Mouse (Mus musculus) embryonic facial prominence, embryonic 14.5 days (tissue): ENCODE data around the gene Cox16. TPM values are rescaled to one million over a fixed set of nuclear protein-coding genes. Genes with fewer than 3 reads are reported as not detected.
"Not testable (repeated sequence)": the region's sequence is repeated elsewhere in the genome, so short reads cannot be mapped to it uniquely, and the experiment has no call there.

Experiments
- ATAC-seq: fragments of 200-750 bp; cut with Nextera tagmentation; 2 replicates; pipeline ENCODE4 v1.8.0; 2017; ENCODE audit warnings: low read depth, moderate number of reproducible peaks, moderate TSS enrichment
- DNase-seq: peaks from one replicate; pipeline ENCODE4 v3.0.0-alpha.2; 2015; ENCODE audit warnings: low spot score
- H3K27ac ChIP-seq: fragments of 300-500 bp; sonication (generic); replicated peaks from 2 replicates; pipeline ENCODE4 v1.5.1; 2014; ENCODE audit warnings: low read depth, mild to moderate bottlenecking, low read length, moderate library complexity
- H3K27me3 ChIP-seq: fragments of 300-500 bp; sonication (generic); replicated peaks from 2 replicates; pipeline ENCODE4 v1.6.1; 2014; ENCODE audit warnings: low read length; ENCODE audit not compliant: control insufficient read depth, insufficient read depth
- H3K36me3 ChIP-seq: fragments of 300-500 bp; sonication (generic); 2 replicates; pipeline ENCODE4 v1.6.1; 2014; ENCODE audit warnings: low read length, mixed read lengths; ENCODE audit not compliant: control insufficient read depth, insufficient read depth
- H3K4me1 ChIP-seq: fragments of 300-500 bp; sonication (generic); 2 replicates; pipeline ENCODE4 v1.6.1; 2014; ENCODE audit warnings: antibody characterized with exemption, low read length; ENCODE audit not compliant: control insufficient read depth, insufficient read depth
- H3K4me2 ChIP-seq: fragments of 300-500 bp; sonication (generic); 2 replicates; pipeline ENCODE4 v1.6.1; 2014; ENCODE audit warnings: low read depth, mild to moderate bottlenecking, low read length, moderate library complexity, mixed read lengths
- H3K4me3 ChIP-seq: fragments of 300-500 bp; sonication (generic); 2 replicates; pipeline ENCODE4 v1.5.1; 2014; ENCODE audit warnings: low read depth, mild to moderate bottlenecking, low read length
- H3K9ac ChIP-seq: fragments of 300-500 bp; sonication (generic); 2 replicates; pipeline ENCODE4 v1.6.1; 2014; ENCODE audit warnings: low read depth, mild to moderate bottlenecking, low read length, moderate library complexity, mixed read lengths
- H3K9me3 ChIP-seq: fragments of 300-500 bp; sonication (generic); 2 replicates; pipeline ENCODE4 v1.6.1; 2016; ENCODE audit warnings: low read length; ENCODE audit not compliant: control insufficient read depth
- WGBS: fragments of 180-500 bp; shearing (Covaris S2); extraction: QIAGEN DNeasy Blood & Tissue Kit; methylation state at CpG from one replicate; pipeline ENCODE4 v1.1.7; 2014; 5-methylcytosine and 5-hydroxymethylcytosine counted together
- polyA plus RNA-seq: library from polyadenylated mRNA; unstranded; fragments of >200 nt; fragmentation: Nextera tagmentation; extraction: Ambion mirVana; gene quantifications from 2 replicates; pipeline ENCODE4 v1.2.1, GENCODE M21; 2014

The Cox16 gene
- polyA plus RNA-seq, 1 experiment from 2014 or later = 154 TPM

DNA sequence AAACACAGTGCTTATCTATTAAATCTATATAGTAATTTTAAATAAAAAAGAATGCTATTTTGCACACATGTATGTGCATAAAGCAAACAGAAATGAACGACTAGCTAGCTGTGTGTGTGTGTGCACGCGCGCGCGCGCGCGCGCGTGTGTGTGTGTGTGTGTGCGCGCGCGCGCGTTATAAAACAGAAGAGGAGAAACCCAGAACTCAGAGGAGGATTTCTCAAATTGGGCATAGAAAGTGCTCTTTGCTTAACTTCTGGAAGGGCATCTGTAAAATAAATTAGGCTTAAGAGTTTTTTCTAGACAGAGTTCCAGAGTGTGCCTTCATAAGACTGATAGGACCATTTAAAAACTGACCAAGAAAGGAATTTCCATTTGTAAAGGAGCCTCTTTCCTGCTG lies 1.3 kb downstream of the Cox16 start:
- no peaks in the 10 kb centered on the region for H3K27me3 ChIP-seq
- ATAC-seq = no peak
- peak; percentile 71 for DNase-seq
- H3K4me1 ChIP-seq = 0 out of 2 replicates have a peak, but pooled peaks cover 4% of the 10 kb centered on the region
- H3K4me3 ChIP-seq = peak overlapping the region; percentile 73
- H3K9ac ChIP-seq = peak overlapping the region; percentile 81
- 0 out of 2 replicates have a peak overlapping the region, but pooled peaks have one; percentile 21 for H3K27ac ChIP-seq
- no peaks in the 10 kb centered on the region for H3K9me3 ChIP-seq
- WGBS = 50% methylated on average over 17 of the region's 17 CpGs
- H3K36me3 ChIP-seq = no peaks in the 10 kb centered on the region
- peak overlapping the region; percentile 72 for H3K4me2 ChIP-seq

DNA sequence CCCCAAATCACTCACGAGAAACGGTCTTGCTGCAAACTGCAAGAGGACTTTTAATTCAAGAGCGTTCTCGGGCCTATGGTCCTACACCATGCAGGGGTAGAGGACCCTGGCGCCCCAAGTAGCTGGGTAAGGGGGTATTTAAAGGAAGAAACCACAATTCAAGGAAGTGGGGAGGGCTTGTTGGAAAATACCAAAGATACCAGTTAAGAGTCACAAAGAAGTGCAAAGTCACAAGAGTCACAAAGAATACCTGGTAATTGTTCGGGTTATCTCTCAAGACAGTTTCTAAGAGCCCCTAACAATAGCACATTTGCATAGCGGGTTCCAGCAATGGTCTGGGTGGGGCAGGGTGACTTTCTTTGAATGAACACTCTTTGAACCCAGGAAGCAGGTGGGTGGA lies 25.9 kb downstream of the Cox16 start:
- not testable (repeated sequence) for H3K4me2 ChIP-seq, H3K9ac ChIP-seq, H3K4me1 ChIP-seq, DNase-seq, H3K36me3 ChIP-seq, H3K4me3 ChIP-seq, H3K27me3 ChIP-seq, H3K27ac ChIP-seq, ATAC-seq
- peaks cover 20% of the 10 kb centered on the region for H3K9me3 ChIP-seq
- WGBS = 96% methylated on average over 7 of the region's 7 CpGs

DNA sequence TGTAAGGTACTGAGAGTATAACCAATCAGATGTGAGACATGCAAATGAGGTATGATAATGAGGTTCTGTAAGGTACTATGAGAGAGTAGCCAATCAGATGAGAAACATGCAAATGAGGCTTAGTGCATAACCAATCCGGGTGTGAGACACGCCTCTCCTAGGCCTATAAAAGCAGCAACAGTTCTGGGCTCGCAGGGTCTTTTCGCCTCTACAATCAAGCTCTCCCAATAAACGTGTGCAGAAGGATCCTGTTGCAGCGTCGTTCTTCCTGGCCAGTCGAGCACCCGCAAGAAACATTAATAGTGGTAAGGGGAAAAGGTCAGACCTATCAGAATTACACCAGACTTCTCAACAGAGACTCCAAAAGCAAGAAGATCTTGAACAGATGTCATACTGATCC lies 45.9 kb downstream of the Cox16 start:
- DNase-seq, H3K27ac ChIP-seq, ATAC-seq, H3K9me3 ChIP-seq, H3K27me3 ChIP-seq, H3K9ac ChIP-seq, H3K4me2 ChIP-seq, H3K4me3 ChIP-seq, H3K4me1 ChIP-seq, H3K36me3 ChIP-seq: not testable (repeated sequence)
- WGBS = 88% methylated on average over 9 of the region's 9 CpGs

DNA sequence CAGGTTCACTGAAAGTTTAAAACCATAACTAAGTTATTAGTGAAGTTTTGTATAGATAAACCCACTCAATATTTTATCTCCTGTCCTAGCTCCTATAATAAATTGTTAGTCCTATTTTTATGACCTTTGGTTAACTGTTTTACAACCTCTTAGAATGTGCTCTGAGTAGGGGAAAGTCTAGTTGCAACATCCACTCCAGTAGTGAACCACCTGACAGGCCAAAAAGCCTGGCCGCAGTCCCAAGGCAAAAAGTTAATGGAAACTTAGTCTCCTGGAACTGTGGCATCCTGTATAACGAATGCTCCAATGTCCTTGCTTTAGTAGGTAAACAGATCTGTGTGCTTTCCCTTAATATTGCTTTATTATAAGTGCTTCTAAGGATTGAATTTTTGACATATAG lies 50.1 kb downstream of the Cox16 start:
- H3K4me2 ChIP-seq, H3K9ac ChIP-seq, H3K27me3 ChIP-seq, H3K4me1 ChIP-seq, H3K27ac ChIP-seq, H3K9me3 ChIP-seq, H3K36me3 ChIP-seq, ATAC-seq, H3K4me3 ChIP-seq, DNase-seq: not testable (repeated sequence)
- 92% methylated on average over 2 of the region's 2 CpGs for WGBS

DNA sequence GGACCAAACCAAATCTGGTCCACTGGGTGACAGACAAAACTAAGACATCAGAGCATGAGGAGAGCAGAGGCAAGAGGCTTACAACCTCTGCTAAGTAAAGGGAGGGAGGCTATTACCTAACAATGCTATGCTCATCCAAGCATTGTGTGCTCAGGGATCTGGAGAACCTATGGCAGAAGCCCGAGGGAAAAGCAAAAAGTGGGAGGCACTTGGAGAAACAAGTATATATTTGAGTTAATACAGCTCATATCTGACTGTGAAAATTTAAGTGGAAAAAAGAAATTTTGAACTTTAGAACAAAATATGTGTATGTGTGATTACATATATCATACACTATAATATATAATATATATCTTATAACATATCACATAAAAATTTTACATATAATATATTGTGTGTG lies 63.1 kb downstream of the Cox16 start, which contains the start of gene Adam4:
Gene Adam4 (minus strand): TSS at position 101 of the 400 bp plus-strand sequence.
- no peak within 1 kb of the TSS for H3K27ac ChIP-seq
- 86% methylated on average over 1 of the region's 1 CpGs for WGBS
- H3K36me3 ChIP-seq = 0 out of 2 replicates have a peak, but pooled peaks cover 4% of the 10 kb centered on the region
- no peak within 1 kb of the TSS for H3K4me3 ChIP-seq
- H3K4me1 ChIP-seq = no peaks in the 10 kb centered on the region
- H3K4me2 ChIP-seq = no peak within 1 kb of the TSS
- H3K9ac ChIP-seq = no peak within 1 kb of the TSS
- no peaks in the 10 kb centered on the region for H3K27me3 ChIP-seq
- ATAC-seq (no peak), DNase-seq (no peak)
- H3K9me3 ChIP-seq = peaks cover 18% of the 10 kb centered on the region

DNA sequence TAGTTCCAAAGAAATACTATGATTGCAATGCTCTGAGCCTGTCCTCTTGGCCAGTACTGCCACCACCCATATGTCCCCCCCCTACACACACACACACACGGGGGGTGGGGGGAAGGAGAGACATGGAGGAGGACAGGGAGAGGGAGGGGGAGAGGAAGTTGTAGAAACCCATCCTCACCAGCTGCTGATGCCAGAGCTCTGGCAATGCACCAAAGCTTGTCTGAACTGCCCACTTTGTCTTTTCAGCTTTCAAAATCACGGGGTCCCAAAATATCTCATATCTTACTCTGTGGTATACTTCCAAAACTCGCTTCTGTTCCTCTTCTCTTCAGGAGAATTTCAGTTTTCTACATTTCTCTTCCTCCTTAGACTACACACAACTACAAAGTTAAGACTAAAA lies 71.7 kb downstream of the Cox16 start:
- Histone ChIP-seq H3K9ac (no peak overlapping the region), H3K36me3 (no peaks in the 10 kb centered on the region), H3K4me2 (no peak overlapping the region), H3K4me3 (no peak overlapping the region), H3K27me3 (no peaks in the 10 kb centered on the region), H3K27ac (no peak overlapping the region), H3K4me1 (no peaks in the 10 kb centered on the region), H3K9me3 (no peaks in the 10 kb centered on the region)
- WGBS = 75% methylated on average over 3 of the region's 3 CpGs
- ATAC-seq (no peak), DNase-seq (no peak)

DNA sequence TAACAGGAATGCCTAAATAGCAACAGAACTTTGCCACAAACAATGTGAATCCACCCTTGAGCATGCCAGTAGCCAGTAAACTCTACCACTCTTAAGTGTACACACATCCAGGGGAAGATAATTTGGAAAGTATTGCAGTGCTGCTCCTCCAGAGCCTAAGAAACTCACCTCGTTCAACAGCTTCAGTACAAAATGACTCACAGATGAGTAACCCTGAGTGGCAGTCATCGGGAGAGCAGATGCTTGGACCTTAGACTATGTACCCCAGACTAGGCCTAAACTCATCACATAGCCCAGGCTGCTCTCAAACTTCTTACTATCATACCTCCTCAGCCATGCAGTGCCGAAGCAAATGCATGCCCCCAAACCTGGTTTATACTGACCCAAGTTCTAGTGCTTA lies 76.0 kb downstream of the Cox16 start:
- H3K36me3 ChIP-seq = no peaks in the 10 kb centered on the region
- no peak overlapping the region for H3K4me3 ChIP-seq
- H3K9me3 ChIP-seq = no peaks in the 10 kb centered on the region
- H3K4me2 ChIP-seq = no peak overlapping the region
- 87% methylated on average over 3 of the region's 3 CpGs for WGBS
- no peak for ATAC-seq
- H3K9ac ChIP-seq = no peak overlapping the region
- no peaks in the 10 kb centered on the region for H3K27me3 ChIP-seq
- H3K4me1 ChIP-seq = no peaks in the 10 kb centered on the region
- no peak overlapping the region for H3K27ac ChIP-seq
- DNase-seq = no peak

DNA sequence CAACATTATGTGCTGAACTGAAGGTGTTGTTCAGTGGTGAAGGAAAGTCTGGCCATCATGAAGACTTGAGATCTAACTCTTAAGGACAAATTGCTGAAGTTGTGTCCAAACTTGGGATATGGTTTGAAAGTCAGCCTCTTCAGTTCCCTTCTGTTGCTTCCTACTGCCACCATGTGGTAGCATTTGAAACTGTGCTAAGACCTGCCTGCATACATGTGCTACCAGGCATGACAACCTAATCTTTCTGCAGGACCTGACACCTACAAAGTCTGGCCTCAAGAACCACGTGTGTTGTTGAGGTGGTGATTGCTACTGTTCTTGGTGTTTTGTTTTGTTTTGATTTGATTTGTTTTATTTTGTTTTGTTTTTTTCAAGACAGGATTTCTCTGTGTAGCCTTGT lies 82.7 kb downstream of the Cox16 start:
- Histone ChIP-seq H3K27ac (no peak overlapping the region), H3K9me3 (no peaks in the 10 kb centered on the region), H3K9ac (no peak overlapping the region), H3K4me3 (no peak overlapping the region), H3K27me3 (no peaks in the 10 kb centered on the region), H3K4me1 (no peaks in the 10 kb centered on the region), H3K4me2 (no peak overlapping the region), H3K36me3 (no peaks in the 10 kb centered on the region)
- ATAC-seq (no peak), DNase-seq (peak; percentile 70)
- 13% methylated on average over 1 of the region's 1 CpGs for WGBS

DNA sequence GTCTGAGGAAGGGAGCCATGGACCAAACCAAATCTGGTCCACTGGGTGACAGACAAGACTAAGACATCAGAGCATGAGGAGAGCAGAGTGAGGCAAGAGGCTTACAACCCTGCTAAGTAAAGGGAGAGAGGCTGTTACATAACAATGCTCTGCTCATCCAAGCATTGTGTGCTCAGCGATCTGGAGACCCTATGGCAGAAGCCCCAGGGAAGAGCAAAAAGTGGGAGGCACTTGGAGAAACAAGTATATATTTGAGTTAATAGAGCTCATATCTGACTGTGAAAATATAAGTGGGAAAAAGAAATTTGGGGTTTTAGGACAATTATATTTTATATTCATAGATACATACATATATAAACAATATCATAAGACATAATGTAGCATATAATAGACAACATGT lies 105.6 kb downstream of the Cox16 start, which contains the start of gene Gm4787:
Gene Gm4787 (minus strand): TSS at position 101 of the 400 bp plus-strand sequence.
- H3K9me3 ChIP-seq, ATAC-seq, H3K27me3 ChIP-seq, H3K4me3 ChIP-seq, H3K9ac ChIP-seq, H3K4me1 ChIP-seq, H3K27ac ChIP-seq, DNase-seq, H3K4me2 ChIP-seq, H3K36me3 ChIP-seq: not testable (repeated sequence)
- 83% methylated on average over 1 of the region's 1 CpGs for WGBS
